Mouse (Mus musculus) lung, adult 2 months (tissue): ENCODE measurements around the gene AW551984. TPM values are rescaled to one million over a fixed set of nuclear protein-coding genes. Genes with fewer than 3 reads are reported as not detected.

Experiments used
- DNase-seq: peaks from one replicate; pipeline ENCODE4 v3.0.0; 2022
- H3K4me1 ChIP-seq: fragments of 200-500 bp; 2 replicates; pipeline ENCODE4 v1.6.1; 2011; ENCODE audit warnings: low read length; ENCODE audit not compliant: control insufficient read depth, insufficient read depth
- H3K4me3 ChIP-seq: fragments of 200-500 bp; replicated peaks from 2 replicates; pipeline ENCODE3; 2011; ENCODE audit warnings: low read depth, mild to moderate bottlenecking, control low read depth, low read length; ENCODE audit errors: extremely low read depth
- CTCF ChIP-seq: fragments of 200-500 bp; IDR thresholded peaks from 2 replicates; pipeline ENCODE4 v1.5.1; 2011; ENCODE audit warnings: mild to moderate bottlenecking, low read length, control low read depth; ENCODE audit not compliant: insufficient read depth
- POLR2A ChIP-seq: fragments of 200-500 bp; IDR thresholded peaks from 2 replicates; pipeline ENCODE4 v1.6.1; 2011; ENCODE audit warnings: low read depth, mild to moderate bottlenecking, control low read depth, low read length, borderline replicate concordance; ENCODE audit errors: extremely low read depth
- WGBS: fragments of 180-500 bp; shearing (Covaris S2); methylation state at CpG from one replicate; pipeline ENCODE4 v1.1.7; 2018; 5-methylcytosine and 5-hydroxymethylcytosine counted together
- polyA plus RNA-seq: library from polyadenylated mRNA; depleted of rRNA; stranded (reverse); fragments of >200 nt; gene quantifications from 2 replicates; pipeline ENCODE4 v1.2.3, GENCODE M21; 2012; rRNA removed

AW551984 gene
- polyA plus RNA-seq, result 0.25 and 0.56 TPM in 2 replicates

GRCm38 (mm10) chr9:39603999-39604453 is at the start of gene AW551984:
AW551984 (minus strand) TSS chr9:39604403.
- DNase-seq, result no peak

GRCm38 (mm10) chr9:39647382-39647781 is 43.2 kb upstream of the AW551984 start:
- WGBS, result 78% methylated on average over 4 of the region's 4 CpGs
- TF ChIP-seq POLR2A (no peak), CTCF (no peak)
- no peak for DNase-seq
- Histone ChIP-seq H3K4me3 (no peak overlapping the region), H3K4me1 (no peaks in the 10 kb centered on the region)

More at GRCm38 (mm10) chr9:39603999-39604453, at the start of gene AW551984:
- Histone ChIP-seq H3K4me3 (no peak within 1 kb of the TSS), H3K4me1 (no peaks in the 10 kb centered on the region)
- under 1% methylated on average over 8 of the region's 8 CpGs for WGBS
- no peak for TF ChIP-seq CTCF
- no peak for TF ChIP-seq POLR2A

GRCm38 (mm10) chr9:39644785-39645184 is 40.6 kb upstream of the AW551984 start, which contains the start of gene Olfr961:
Olfr961 (plus strand) TSS chr9:39645085.
- H3K4me1 ChIP-seq, result no peaks in the 10 kb centered on the region
- TF ChIP-seq POLR2A (no peak), CTCF (no peak)
- H3K4me3 ChIP-seq, result no peak within 1 kb of the TSS
- DNase-seq, result no peak

GRCm38 (mm10) chr9:39633913-39634594 is 29.9 kb upstream of the AW551984 start:
- TF ChIP-seq POLR2A (no peak), CTCF (no peak)
- DNase-seq, result no peak
- 26% methylated on average over 4 of the region's 4 CpGs for WGBS
- no peaks in the 10 kb centered on the region for H3K4me1 ChIP-seq
- no peak overlapping the region for H3K4me3 ChIP-seq

GRCm38 (mm10) chr9:39629069-39629468 is 24.9 kb upstream of the AW551984 start:
- Histone ChIP-seq H3K4me1 (no peaks in the 10 kb centered on the region), H3K4me3 (no peak overlapping the region)
- no peak for TF ChIP-seq POLR2A
- no peak for TF ChIP-seq CTCF
- no peak for DNase-seq
- 63% methylated on average over 2 of the region's 2 CpGs for WGBS

GRCm38 (mm10) chr9:39624711-39625110 is 20.5 kb upstream of the AW551984 start:
- DNase-seq, result no peak
- Histone ChIP-seq H3K4me1 (no peaks in the 10 kb centered on the region), H3K4me3 (no peak overlapping the region)
- 53% methylated on average over 2 of the region's 2 CpGs for WGBS
- TF ChIP-seq POLR2A (no peak), CTCF (no peak)

- TF ChIP-seq CTCF, result no peak
- no peak for TF ChIP-seq POLR2A
- no peak for DNase-seq
- H3K4me1 ChIP-seq, result no peaks in the 10 kb centered on the region
- H3K4me3 ChIP-seq, result no peak overlapping the region
- WGBS, result 83% methylated on average over 3 of the region's 3 CpGs
Measured at GRCm38 (mm10) chr9:39623783-39624182, 19.6 kb upstream of the AW551984 start.

- 73% methylated on average over 1 of the region's 1 CpGs for WGBS
- no peaks in the 10 kb centered on the region for H3K4me1 ChIP-seq
- no peak for DNase-seq
- no peak within 1 kb of the TSS for H3K4me3 ChIP-seq
- TF ChIP-seq POLR2A (no peak), CTCF (no peak)
Measured at GRCm38 (mm10) chr9:39621073-39621472, 16.9 kb upstream of the AW551984 start, which contains the start of gene Olfr960. Olfr960 (plus strand) TSS chr9:39621373.

- TF ChIP-seq CTCF (no peak), POLR2A (no peak)
- no peaks in the 10 kb centered on the region for H3K4me1 ChIP-seq
- 67% methylated on average over 1 of the region's 1 CpGs for WGBS
- DNase-seq, result no peak
- no peak overlapping the region for H3K4me3 ChIP-seq
Measured at GRCm38 (mm10) chr9:39611953-39612352, 7.8 kb upstream of the AW551984 start.

- H3K4me1 ChIP-seq, result no peaks in the 10 kb centered on the region
- 68% methylated on average over 3 of the region's 3 CpGs for WGBS
- no peak for DNase-seq
- no peak for TF ChIP-seq POLR2A
- no peak for TF ChIP-seq CTCF
- H3K4me3 ChIP-seq, result no peak within 1 kb of the TSS
Measured at GRCm38 (mm10) chr9:39610355-39610754, 6.2 kb upstream of the AW551984 start, which contains the start of gene Olfr148. Olfr148 (plus strand) TSS chr9:39610655.
